Mouse (Mus musculus) gastrocnemius, postnatal 14 days (tissue): ENCODE measurements around the gene Gpr33. TPM values are rescaled to one million over a fixed set of nuclear protein-coding genes. Genes with fewer than 3 reads are reported as not detected.

ENCODE experiments used
- DNase-seq: peaks from one replicate; pipeline ENCODE4 v3.0.0; 2021; ENCODE audit warnings: mixed read lengths
- intact Hi-C: fragments of 180-260 bp; cut with DNase I; formaldehyde crosslinking; loops from one replicate; pipeline ENCODE4 v1.15.1; 2025; ENCODE audit warnings: low total_unique reads
- total RNA-seq, 2 experiments: library from RNA; stranded (reverse); gene quantifications; 2 replicates each; pipeline ENCODE4 v1.2.3; 2021

The Gpr33 gene
- total RNA-seq, 2 experiments from 2014 or later = not detected

DNA sequence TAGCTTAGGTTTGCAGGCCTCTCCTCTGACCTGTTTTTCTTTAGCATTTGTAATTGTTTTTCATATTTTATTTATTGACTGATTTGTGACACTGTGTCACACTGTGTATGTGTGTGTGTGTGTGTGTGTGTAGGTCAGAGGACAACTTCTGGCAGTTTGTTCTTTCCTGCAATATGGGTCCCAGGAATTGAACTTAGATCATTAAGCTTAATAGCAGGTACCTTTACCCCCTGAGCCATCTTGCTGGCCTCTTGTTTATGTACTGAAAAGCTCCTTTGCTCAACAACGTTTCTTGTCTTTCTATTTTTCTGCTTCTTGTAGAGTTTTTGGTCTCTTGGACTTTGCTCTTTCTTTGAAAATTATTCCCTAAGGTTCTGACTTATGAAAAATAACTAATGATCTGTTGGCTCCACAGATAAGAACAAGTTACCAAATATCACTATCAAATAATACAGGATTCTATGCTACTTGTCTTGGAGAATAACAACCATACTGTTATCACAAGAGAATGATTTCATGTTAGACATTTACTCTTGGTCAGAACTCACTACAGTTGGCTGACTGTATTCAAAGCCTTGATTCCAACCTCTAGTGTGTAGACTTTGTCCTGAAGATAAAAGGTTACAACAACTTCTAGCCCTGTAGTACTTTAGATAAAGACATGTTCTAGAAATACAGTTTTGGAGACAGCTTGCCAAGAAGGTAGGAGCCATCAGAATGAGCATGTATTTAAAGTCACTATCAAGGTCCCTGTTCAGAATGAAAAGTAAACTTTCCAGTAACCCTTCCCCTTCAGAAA, 31.9 kb downstream of the Gpr33 start:
- intact Hi-C loops = loop anchor here (5.0 kb wide), 1 partner anchor 49 kb away; no protein-coding TSS in a partner anchor
- no peak for DNase-seq

GRCm38 (mm10) chr12:51990629-51991028, 37.2 kb downstream of the Gpr33 start:
- DNase-seq = no peak
- intact Hi-C loops = no loop called here

DNA sequence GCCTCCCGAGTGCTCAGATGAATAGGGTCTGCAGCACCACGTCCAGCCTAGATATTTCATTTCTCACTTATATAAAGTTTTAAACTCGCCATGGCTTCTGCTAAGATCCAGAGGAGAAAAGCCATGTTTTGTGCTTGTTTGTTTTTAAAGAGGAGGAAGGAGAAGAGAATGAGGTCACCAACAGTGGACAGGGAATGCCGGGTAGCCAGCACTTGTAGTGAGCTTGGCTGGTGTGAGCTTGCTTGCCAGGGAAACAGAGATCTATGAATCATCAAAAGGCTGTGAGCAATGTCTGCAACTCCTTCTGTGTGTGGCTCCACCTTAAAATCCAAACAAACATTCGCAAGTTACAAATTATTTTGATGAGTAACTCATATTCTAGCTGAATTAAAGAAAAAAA, 39.3 kb downstream of the Gpr33 start:
- no peak for DNase-seq
- intact Hi-C loops = no loop called here

- intact Hi-C loops = no loop called here
- DNase-seq = peak; percentile 42
Measured at GRCm38 (mm10) chr12:51985826-51986225, 42.0 kb downstream of the Gpr33 start.

GRCm38 (mm10) chr12:51985163-51985748, 42.6 kb downstream of the Gpr33 start:
- intact Hi-C loops = no loop called here
- DNase-seq = no peak

- no peak for DNase-seq
- intact Hi-C loops = no loop called here
Measured at GRCm38 (mm10) chr12:51983625-51984024, 44.2 kb downstream of the Gpr33 start.

DNA sequence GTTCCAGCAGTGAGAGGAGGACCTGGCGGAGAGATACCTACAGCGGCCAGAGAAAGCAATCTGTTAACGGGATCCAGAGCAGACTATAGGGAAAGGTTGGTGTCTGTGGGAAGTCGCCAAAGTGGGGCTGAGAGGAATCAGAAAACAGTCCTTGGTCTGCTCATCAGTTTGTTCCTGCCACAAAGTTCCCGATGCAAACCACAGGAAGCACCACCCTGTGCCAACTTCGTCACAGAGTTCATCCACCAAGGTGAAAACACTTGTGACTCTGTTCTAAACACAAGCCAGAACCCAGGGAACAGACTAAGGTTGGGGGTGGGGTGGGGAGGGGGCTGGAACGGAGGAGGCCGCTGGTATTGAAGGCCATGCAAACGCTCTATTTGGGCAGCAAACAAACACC, 51.3 kb downstream of the Gpr33 start:
- DNase-seq = no peak
- intact Hi-C loops = no loop called here

- no peak for DNase-seq
- intact Hi-C loops = no loop called here
Measured at GRCm38 (mm10) chr12:51974381-51974780, 53.5 kb downstream of the Gpr33 start.

Other genes starting within 250 kb of the Gpr33 start
- 10 to 100 TPM; 79.2 to 97.2 TPM for gene Hectd1, start 198.5 kb downstream of the Gpr33 start, total RNA-seq
- 10 to 100 TPM; 14.1 to 17.9 TPM for gene Heatr5a, start 56.7 kb downstream of the Gpr33 start, total RNA-seq
- gene Dtd2, start 21.6 kb downstream of the Gpr33 start, total RNA-seq = 1 to 10 TPM; 5.1 to 5.8 TPM
- gene Nubpl, start 69.7 kb upstream of the Gpr33 start, total RNA-seq = 1 to 10 TPM; 3.3 to 3.7 TPM